Mouse (Mus musculus): ENCODE measurements around the gene Mob3a. TPM values are rescaled to one million over a fixed set of nuclear protein-coding genes. Genes with fewer than 3 reads are reported as not detected.

Mob3a gene
- total and polyA plus RNA-seq, 3 experiments: 7.4 to 13.6 (median 7.6) TPM

- 81% methylated on average over 6 of the region's 6 CpGs for WGBS
- H3K4me3 ChIP-seq: no peak overlapping the region
- H3K79me2 ChIP-seq (replicated peaks; ENCODE audit: control insufficient read depth, insufficient read depth, low read length): peaks cover 17% of the 10 kb centered on the region
- peaks cover 2% of the 10 kb centered on the region; the same call in 1 of the 2 replicates for H3K36me3 ChIP-seq (ENCODE audit: control insufficient read depth, insufficient read depth, low read length)
- no peaks in the 10 kb centered on the region for H3K27me3 ChIP-seq (ENCODE audit: control insufficient read depth, insufficient read depth, low read length)
- no peak for DNase-seq
- intact Hi-C loops (cut with DNase I): no loop called here
- H3K4me1 ChIP-seq (ENCODE audit: control insufficient read depth, insufficient read depth, low read length): peaks cover 18% of the 10 kb centered on the region
- no peak for TF ChIP-seq CTCF (IDR thresholded peaks at IDR 0.05)
- TF ChIP-seq POLR2A (IDR thresholded peaks at IDR 0.05; ENCODE audit: insufficient read depth, low read depth, low read length): no peak
- TF ChIP-seq EP300 (IDR thresholded peaks at IDR 0.05; ENCODE audit: insufficient read depth, low read depth, low read length): no peak
- no peak overlapping the region for H3K27ac ChIP-seq
- H3K9ac ChIP-seq (ENCODE audit: low read depth, low read length): no peak overlapping the region
These were observed 30.9 kb upstream of the Mob3a start for GRCm38 (mm10) chr10:80732611-80733101.

GRCm38 (mm10) chr10:80727369-80728127 lies 25.8 kb upstream of the Mob3a start:
- no peak for DNase-seq
- H3K79me2 ChIP-seq (replicated peaks; ENCODE audit: control insufficient read depth, insufficient read depth, low read length): peaks cover 3% of the 10 kb centered on the region; the same call in 1 of the 2 replicates
- no peak overlapping the region for H3K4me3 ChIP-seq
- WGBS: 80% methylated on average over 5 of the region's 5 CpGs
- no peak overlapping the region for H3K9ac ChIP-seq (ENCODE audit: low read depth, low read length)
- no peak for TF ChIP-seq CTCF (IDR thresholded peaks at IDR 0.05)
- no peak for TF ChIP-seq POLR2A (IDR thresholded peaks at IDR 0.05; ENCODE audit: insufficient read depth, low read depth, low read length)
- no peak for TF ChIP-seq EP300 (IDR thresholded peaks at IDR 0.05; ENCODE audit: insufficient read depth, low read depth, low read length)
- H3K36me3 ChIP-seq (ENCODE audit: control insufficient read depth, insufficient read depth, low read length): no peaks in the 10 kb centered on the region
- H3K4me1 ChIP-seq (ENCODE audit: control insufficient read depth, insufficient read depth, low read length): no peaks in the 10 kb centered on the region
- no peak overlapping the region for H3K27ac ChIP-seq
- no peaks in the 10 kb centered on the region for H3K27me3 ChIP-seq (ENCODE audit: control insufficient read depth, insufficient read depth, low read length)
- intact Hi-C loops (cut with DNase I): no loop called here

- no peak for TF ChIP-seq CTCF (IDR thresholded peaks at IDR 0.05)
- TF ChIP-seq POLR2A (IDR thresholded peaks at IDR 0.05; ENCODE audit: insufficient read depth, low read depth, low read length): no peak
- no peak for TF ChIP-seq EP300 (IDR thresholded peaks at IDR 0.05; ENCODE audit: insufficient read depth, low read depth, low read length)
- WGBS: 42% methylated on average over 1 of the region's 1 CpGs
- no peaks in the 10 kb centered on the region for H3K27me3 ChIP-seq (ENCODE audit: control insufficient read depth, insufficient read depth, low read length)
- no peak overlapping the region for H3K4me3 ChIP-seq
- DNase-seq: no peak
- H3K9ac ChIP-seq (ENCODE audit: low read depth, low read length): no peak overlapping the region
- no peaks in the 10 kb centered on the region for H3K4me1 ChIP-seq (ENCODE audit: control insufficient read depth, insufficient read depth, low read length)
- no peaks in the 10 kb centered on the region for H3K79me2 ChIP-seq (replicated peaks; ENCODE audit: control insufficient read depth, insufficient read depth, low read length)
- no peaks in the 10 kb centered on the region for H3K36me3 ChIP-seq (ENCODE audit: control insufficient read depth, insufficient read depth, low read length)
- H3K27ac ChIP-seq: no peak overlapping the region
- intact Hi-C loops (cut with DNase I): no loop called here
These were observed 15.5 kb upstream of the Mob3a start for GRCm38 (mm10) chr10:80717281-80717680.

- H3K27ac ChIP-seq: no peak overlapping the region
- no peak for DNase-seq
- H3K79me2 ChIP-seq (replicated peaks; ENCODE audit: control insufficient read depth, insufficient read depth, low read length): no peaks in the 10 kb centered on the region
- H3K27me3 ChIP-seq (ENCODE audit: control insufficient read depth, insufficient read depth, low read length): no peaks in the 10 kb centered on the region
- H3K36me3 ChIP-seq (ENCODE audit: control insufficient read depth, insufficient read depth, low read length): no peaks in the 10 kb centered on the region
- WGBS: 49% methylated on average over 3 of the region's 3 CpGs
- H3K4me3 ChIP-seq: no peak overlapping the region
- intact Hi-C loops (cut with DNase I): no loop called here
- H3K4me1 ChIP-seq (ENCODE audit: control insufficient read depth, insufficient read depth, low read length): no peaks in the 10 kb centered on the region
- no peak overlapping the region for H3K9ac ChIP-seq (ENCODE audit: low read depth, low read length)
- TF ChIP-seq EP300 (IDR thresholded peaks at IDR 0.05; ENCODE audit: insufficient read depth, low read depth, low read length): no peak
- no peak for TF ChIP-seq POLR2A (IDR thresholded peaks at IDR 0.05; ENCODE audit: insufficient read depth, low read depth, low read length)
- TF ChIP-seq CTCF (IDR thresholded peaks at IDR 0.05): no peak
These were observed 9.1 kb upstream of the Mob3a start for GRCm38 (mm10) chr10:80710834-80711233.

GRCm38 (mm10) chr10:80705479-80705878 lies 3.7 kb upstream of the Mob3a start:
- H3K36me3 ChIP-seq (ENCODE audit: control insufficient read depth, insufficient read depth, low read length): no peaks in the 10 kb centered on the region
- no peak overlapping the region for H3K27ac ChIP-seq
- H3K4me3 ChIP-seq: no peak overlapping the region
- intact Hi-C loops (cut with DNase I): no loop called here
- TF ChIP-seq EP300 (IDR thresholded peaks at IDR 0.05; ENCODE audit: insufficient read depth, low read depth, low read length) (no peak), POLR2A (IDR thresholded peaks at IDR 0.05; ENCODE audit: insufficient read depth, low read depth, low read length) (no peak), CTCF (IDR thresholded peaks at IDR 0.05) (no peak)
- no peak overlapping the region for H3K9ac ChIP-seq (ENCODE audit: low read depth, low read length)
- no peaks in the 10 kb centered on the region for H3K27me3 ChIP-seq (ENCODE audit: control insufficient read depth, insufficient read depth, low read length)
- H3K79me2 ChIP-seq (replicated peaks; ENCODE audit: control insufficient read depth, insufficient read depth, low read length): no peaks in the 10 kb centered on the region
- DNase-seq: no peak
- H3K4me1 ChIP-seq (ENCODE audit: control insufficient read depth, insufficient read depth, low read length): no peaks in the 10 kb centered on the region
- WGBS: 75% methylated on average over 3 of the region's 3 CpGs

GRCm38 (mm10) chr10:80705033-80705432 lies 3.3 kb upstream of the Mob3a start:
- Histone ChIP-seq H3K4me1 (ENCODE audit: control insufficient read depth, insufficient read depth, low read length) (no peaks in the 10 kb centered on the region), H3K9ac (ENCODE audit: low read depth, low read length) (no peak overlapping the region), H3K4me3 (no peak overlapping the region), H3K36me3 (ENCODE audit: control insufficient read depth, insufficient read depth, low read length) (no peaks in the 10 kb centered on the region), H3K79me2 (replicated peaks; ENCODE audit: control insufficient read depth, insufficient read depth, low read length) (no peaks in the 10 kb centered on the region), H3K27ac (no peak overlapping the region), H3K27me3 (ENCODE audit: control insufficient read depth, insufficient read depth, low read length) (no peaks in the 10 kb centered on the region)
- intact Hi-C loops (cut with DNase I): no loop called here
- TF ChIP-seq CTCF (IDR thresholded peaks at IDR 0.05) (no peak), EP300 (IDR thresholded peaks at IDR 0.05; ENCODE audit: insufficient read depth, low read depth, low read length) (no peak), POLR2A (IDR thresholded peaks at IDR 0.05; ENCODE audit: insufficient read depth, low read depth, low read length) (no peak)
- 39% methylated on average over 3 of the region's 3 CpGs for WGBS
- no peak for DNase-seq
